Mouse (Mus musculus) neural tube, embryonic 14.5 days (tissue): ENCODE measurements at regions not wholly inside any gene's neighbourhood (a gene's known extent, or its start where the extent isn't known, plus 50 kb on each side); places are given as distances from the start of the nearest gene placed in this dataset.
"Not testable (repeated sequence)": the region's sequence is repeated elsewhere in the genome, so short reads cannot be mapped to it uniquely, and the experiment has no call there.

Source experiments
- ATAC-seq: fragments of 200-750 bp; cut with Nextera tagmentation; 2 replicates; pipeline ENCODE4 v1.8.0; 2017; ENCODE audit warnings: low read depth, mild to moderate bottlenecking, moderate TSS enrichment, moderate library complexity
- H3K27ac ChIP-seq: fragments of 300-500 bp; sonication (generic); 2 replicates; pipeline ENCODE4 v1.5.1; 2014; ENCODE audit warnings: low read depth, mild to moderate bottlenecking, control low read depth, low read length, moderate library complexity, mixed read lengths
- H3K27me3 ChIP-seq: fragments of 300-500 bp; sonication (generic); 2 replicates; pipeline ENCODE4 v1.6.1; 2014; ENCODE audit warnings: low read length; ENCODE audit not compliant: control insufficient read depth, insufficient read depth
- H3K36me3 ChIP-seq: fragments of 300-500 bp; sonication (generic); 2 replicates; pipeline ENCODE4 v1.6.1; 2014; ENCODE audit warnings: low read length, mixed read lengths; ENCODE audit not compliant: control insufficient read depth, insufficient read depth
- H3K4me1 ChIP-seq: fragments of 300-500 bp; sonication (generic); 2 replicates; pipeline ENCODE4 v1.6.1; 2014; ENCODE audit warnings: low read length; ENCODE audit not compliant: control insufficient read depth, insufficient read depth
- H3K4me2 ChIP-seq: fragments of 300-500 bp; sonication (generic); 2 replicates; pipeline ENCODE4 v1.6.1; 2014; ENCODE audit warnings: mild to moderate bottlenecking, low read depth, low read length, control low read depth
- H3K4me3 ChIP-seq: fragments of 300-500 bp; sonication (generic); 2 replicates; pipeline ENCODE4 v1.5.1; 2014; ENCODE audit warnings: low read depth, low read length, control low read depth, mixed read lengths
- H3K9ac ChIP-seq: fragments of 300-500 bp; sonication (generic); replicated peaks from 2 replicates; pipeline ENCODE4 v1.6.1; 2014; ENCODE audit warnings: low read depth, mild to moderate bottlenecking, control low read depth, low read length, mixed read lengths
- H3K9me3 ChIP-seq: fragments of 300-500 bp; sonication (generic); 2 replicates; pipeline ENCODE4 v1.6.1; 2016; ENCODE audit warnings: low read length; ENCODE audit not compliant: control insufficient read depth
- WGBS: fragments of 180-500 bp; shearing (Covaris S2); extraction: QIAGEN DNeasy Blood & Tissue Kit; methylation state at CpG from one replicate; pipeline ENCODE4 v1.1.7; 2014; 5-methylcytosine and 5-hydroxymethylcytosine counted together

DNA sequence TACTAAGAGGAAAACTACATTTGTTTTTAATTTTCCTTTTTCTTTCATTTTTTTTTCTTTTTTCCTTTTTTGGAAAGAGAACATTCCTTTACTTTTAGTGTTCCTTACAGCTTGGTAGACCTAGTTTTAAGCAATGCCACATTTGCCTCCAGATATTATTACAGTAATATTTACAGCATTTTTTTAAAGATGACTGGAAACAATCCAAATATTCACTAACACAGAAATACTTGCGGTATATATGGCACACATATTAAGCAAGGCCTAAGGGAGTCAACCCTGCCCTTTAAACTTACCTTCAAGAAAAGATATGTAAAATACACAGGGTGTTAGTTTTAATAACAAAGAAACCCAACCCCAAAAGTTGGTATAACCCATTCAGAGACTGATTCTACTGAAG is 308.1 kb upstream of the Cdh5 start:
- no peak overlapping the region for H3K4me3 ChIP-seq
- H3K4me1 ChIP-seq, result no peaks in the 10 kb centered on the region
- no peaks in the 10 kb centered on the region for H3K9me3 ChIP-seq
- ATAC-seq, result no peak
- no peak overlapping the region for H3K27ac ChIP-seq
- no peak overlapping the region for H3K4me2 ChIP-seq
- no peaks in the 10 kb centered on the region for H3K36me3 ChIP-seq
- WGBS, result 95% methylated on average over 1 of the region's 1 CpGs
- H3K9ac ChIP-seq, result no peak overlapping the region
- H3K27me3 ChIP-seq, result no peaks in the 10 kb centered on the region

DNA sequence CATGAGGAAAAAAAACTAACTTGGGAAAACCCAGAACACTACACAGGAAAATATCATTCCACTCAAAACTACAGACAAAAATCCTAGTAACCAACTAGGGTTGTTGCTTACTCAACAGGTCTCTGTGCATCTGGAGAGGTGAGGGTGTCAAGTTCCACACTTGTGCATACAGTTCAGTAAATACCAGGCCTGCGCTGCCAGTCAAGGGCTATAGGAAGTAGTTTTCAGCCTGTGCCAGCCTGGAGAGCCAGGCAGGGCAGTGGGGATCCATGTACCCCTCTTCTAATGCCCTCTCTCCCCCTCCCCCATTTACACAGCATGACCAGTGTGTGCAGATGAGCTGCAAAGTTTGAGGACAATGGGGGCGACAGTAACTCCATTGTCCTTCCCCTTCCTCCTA is 302.8 kb upstream of the Cdh5 start:
- not testable (repeated sequence) for H3K9ac ChIP-seq, H3K27ac ChIP-seq, H3K4me3 ChIP-seq, H3K27me3 ChIP-seq, H3K4me2 ChIP-seq, ATAC-seq, H3K9me3 ChIP-seq, H3K36me3 ChIP-seq, H3K4me1 ChIP-seq
- WGBS, result 93% methylated on average over 2 of the region's 2 CpGs

DNA sequence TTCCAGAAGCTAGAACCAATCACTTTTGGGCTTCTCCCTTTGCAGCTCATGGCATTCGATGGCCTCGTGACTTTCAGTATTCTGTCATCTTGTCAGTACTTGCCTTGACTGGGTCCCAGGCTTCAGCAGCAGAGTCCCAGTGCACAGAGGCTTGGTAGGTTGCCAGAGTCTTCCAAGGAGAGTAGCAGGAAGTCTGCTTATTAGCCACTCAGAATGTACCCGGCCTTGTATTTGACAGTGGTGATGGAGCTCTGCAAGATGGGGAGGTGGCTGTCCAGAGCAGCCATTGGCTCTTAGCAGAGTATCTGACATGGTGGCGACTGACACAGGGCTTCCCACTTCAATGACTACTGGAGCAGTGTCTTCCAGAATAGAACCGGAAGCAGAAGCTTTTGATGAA is 293.3 kb upstream of the Cdh5 start:
- H3K9me3 ChIP-seq, result no peaks in the 10 kb centered on the region
- no peaks in the 10 kb centered on the region for H3K36me3 ChIP-seq
- no peaks in the 10 kb centered on the region for H3K4me1 ChIP-seq
- H3K27ac ChIP-seq, result no peak overlapping the region
- ATAC-seq, result no peak
- no peak overlapping the region for H3K4me3 ChIP-seq
- 86% methylated on average over 5 of the region's 5 CpGs for WGBS
- H3K4me2 ChIP-seq, result no peak overlapping the region
- no peaks in the 10 kb centered on the region for H3K27me3 ChIP-seq
- no peak overlapping the region for H3K9ac ChIP-seq

DNA sequence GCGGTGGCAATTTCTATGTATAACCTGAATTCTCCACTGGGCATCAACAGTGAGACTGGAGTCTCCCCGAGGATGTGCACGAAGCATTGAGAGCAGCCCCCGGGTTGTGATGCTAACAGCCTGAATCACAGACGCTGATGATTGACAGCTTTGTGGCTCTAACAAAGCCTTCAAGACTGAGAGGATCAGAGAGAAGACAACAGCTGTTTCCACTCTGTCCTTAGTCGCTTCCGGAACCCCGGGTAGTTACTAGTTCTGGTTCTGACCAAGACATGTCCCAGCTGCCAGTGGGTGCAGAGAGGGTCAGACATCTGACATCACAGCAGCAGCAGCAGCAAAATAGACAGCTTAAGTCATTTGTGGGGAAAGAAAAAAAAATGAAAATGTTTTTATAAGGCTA is 292.8 kb upstream of the Cdh5 start:
- no peaks in the 10 kb centered on the region for H3K4me1 ChIP-seq
- WGBS, result 78% methylated on average over 8 of the region's 8 CpGs
- H3K4me3 ChIP-seq, result no peak overlapping the region
- H3K9me3 ChIP-seq, result no peaks in the 10 kb centered on the region
- no peak overlapping the region for H3K4me2 ChIP-seq
- H3K9ac ChIP-seq, result no peak overlapping the region
- no peaks in the 10 kb centered on the region for H3K27me3 ChIP-seq
- ATAC-seq, result no peak
- H3K36me3 ChIP-seq, result no peaks in the 10 kb centered on the region
- no peak overlapping the region for H3K27ac ChIP-seq

DNA sequence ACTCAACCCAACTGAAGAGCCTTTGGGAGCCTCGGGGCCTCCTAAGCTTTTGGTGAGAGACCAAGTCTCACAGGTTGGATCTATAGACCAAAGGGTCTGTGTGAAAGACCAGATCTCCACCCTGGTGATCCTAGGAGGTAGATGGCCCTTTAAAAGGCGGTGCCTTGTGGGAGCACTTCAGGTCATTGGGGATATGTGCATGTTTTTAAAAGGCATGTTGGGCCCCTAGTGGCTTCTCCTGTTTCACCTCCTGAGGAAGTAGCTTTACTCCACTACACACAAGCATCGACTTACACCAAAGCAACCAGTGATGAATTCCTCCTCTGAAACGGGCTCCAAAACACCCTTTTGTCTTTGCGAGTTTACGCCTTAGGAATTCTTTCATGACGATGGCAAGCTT is 292.3 kb upstream of the Cdh5 start:
- Histone ChIP-seq H3K36me3 (no peaks in the 10 kb centered on the region), H3K9me3 (no peaks in the 10 kb centered on the region), H3K4me3 (no peak overlapping the region), H3K4me1 (no peaks in the 10 kb centered on the region), H3K9ac (no peak overlapping the region), H3K4me2 (no peak overlapping the region), H3K27ac (no peak overlapping the region), H3K27me3 (no peaks in the 10 kb centered on the region)
- ATAC-seq, result no peak
- 75% methylated on average over 7 of the region's 7 CpGs for WGBS

DNA sequence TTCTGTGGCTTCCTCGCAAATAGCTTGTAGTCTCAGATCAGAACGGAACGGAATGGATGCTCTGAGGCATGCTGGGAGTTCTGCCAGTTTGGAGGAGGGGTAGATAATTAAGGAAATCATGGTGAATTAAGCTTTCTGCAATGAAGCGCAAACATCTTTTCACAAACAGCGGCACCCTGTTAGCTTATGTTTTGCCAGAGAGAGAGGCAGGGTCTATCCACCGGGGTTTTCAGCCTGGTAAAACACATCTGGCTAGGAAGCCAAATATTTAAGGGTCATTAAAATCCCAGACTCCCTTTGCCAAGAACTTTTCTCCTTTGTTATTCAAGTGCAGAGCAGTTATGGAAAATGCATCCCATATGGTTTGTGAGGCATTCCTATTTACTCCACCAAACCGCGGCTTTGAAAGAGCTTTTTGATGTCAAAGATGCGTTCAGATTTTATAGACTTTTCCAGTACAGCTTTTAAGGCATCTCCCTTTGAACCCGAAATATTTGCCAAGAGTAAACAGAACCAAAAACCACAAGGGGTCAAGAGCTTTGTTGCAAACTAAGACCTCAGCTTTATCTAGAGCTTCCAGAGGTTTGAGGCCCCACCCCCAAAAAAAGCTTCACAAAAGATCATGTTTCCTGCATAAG is 287.4 kb upstream of the Cdh5 start:
- Histone ChIP-seq H3K4me3 (no peak overlapping the region), H3K36me3 (no peaks in the 10 kb centered on the region), H3K9me3 (no peaks in the 10 kb centered on the region), H3K27me3 (no peaks in the 10 kb centered on the region), H3K4me1 (no peaks in the 10 kb centered on the region), H3K4me2 (no peak overlapping the region), H3K9ac (no peak overlapping the region), H3K27ac (no peak overlapping the region)
- peak; percentile 65; the same call in 1 of the 2 replicates for ATAC-seq
- WGBS, result 55% methylated on average over 10 of the region's 10 CpGs

DNA sequence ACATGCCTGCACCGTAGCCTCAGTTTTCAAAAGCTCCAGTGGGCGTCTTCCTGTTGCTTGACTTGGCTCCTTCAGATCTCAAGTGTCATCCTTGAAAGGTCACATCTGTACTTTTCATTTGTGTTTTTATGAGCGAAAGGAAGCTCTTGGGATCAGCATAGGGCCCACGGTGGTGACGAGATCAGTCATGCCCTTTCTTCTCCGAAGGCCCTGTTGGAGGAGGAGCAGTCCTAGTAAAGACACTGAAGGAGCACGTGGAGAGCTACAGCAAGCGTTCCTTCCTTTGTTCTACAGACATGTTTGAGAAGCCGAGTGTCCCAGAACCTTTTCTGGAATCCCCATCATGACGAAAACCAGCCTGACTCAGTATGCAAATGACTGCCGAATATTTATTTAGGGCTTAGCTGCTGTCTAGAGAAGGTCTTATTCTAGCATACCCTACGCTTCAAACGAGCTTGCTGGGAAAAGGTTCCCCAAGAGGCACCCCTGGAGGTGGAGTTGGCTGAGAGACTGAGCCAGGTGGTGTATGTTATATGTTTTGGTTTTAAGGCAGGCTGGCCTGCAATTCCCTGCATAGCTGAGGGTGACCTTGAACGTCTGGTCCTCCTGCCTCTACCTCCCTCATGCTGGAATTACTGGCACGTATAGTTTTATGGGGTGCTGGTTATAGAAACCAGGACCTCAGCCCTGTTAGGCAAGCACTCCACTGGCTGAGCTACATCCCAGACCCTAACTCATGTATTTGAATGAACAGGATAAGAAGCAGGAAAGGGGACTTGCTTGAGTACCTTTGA is 285.1 kb upstream of the Cdh5 start:
- Histone ChIP-seq H3K36me3 (no peaks in the 10 kb centered on the region), H3K27ac (no peak overlapping the region), H3K27me3 (no peaks in the 10 kb centered on the region), H3K4me3 (no peak overlapping the region), H3K9ac (no peak overlapping the region), H3K4me2 (no peak overlapping the region), H3K9me3 (no peaks in the 10 kb centered on the region), H3K4me1 (no peaks in the 10 kb centered on the region)
- 85% methylated on average over 15 of the region's 15 CpGs for WGBS
- ATAC-seq, result no peak

DNA sequence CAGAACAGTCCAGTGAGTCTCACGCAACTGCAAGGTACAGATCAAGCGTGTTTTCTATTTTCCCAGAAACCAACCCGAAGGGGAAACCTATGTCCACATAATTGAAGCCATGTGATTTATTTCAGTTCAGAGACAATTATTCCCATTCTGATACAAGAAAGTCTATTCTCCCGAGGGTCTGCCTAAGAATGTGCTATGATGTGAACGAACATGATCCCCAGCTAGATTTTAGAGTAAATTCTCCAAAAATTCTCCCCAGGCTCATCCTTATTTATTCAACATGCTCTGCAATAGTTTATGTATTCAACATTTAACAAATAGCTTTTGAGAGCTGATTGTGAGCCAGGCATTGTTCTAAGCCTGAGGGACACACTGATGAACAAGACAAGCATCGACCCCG is 277.9 kb upstream of the Cdh5 start:
- no peak overlapping the region for H3K27ac ChIP-seq
- H3K36me3 ChIP-seq, result no peaks in the 10 kb centered on the region
- no peak overlapping the region for H3K9ac ChIP-seq
- no peak for ATAC-seq
- no peak overlapping the region for H3K4me3 ChIP-seq
- no peaks in the 10 kb centered on the region for H3K9me3 ChIP-seq
- H3K4me1 ChIP-seq, result no peaks in the 10 kb centered on the region
- 91% methylated on average over 7 of the region's 7 CpGs for WGBS
- no peak overlapping the region for H3K4me2 ChIP-seq
- no peaks in the 10 kb centered on the region for H3K27me3 ChIP-seq

DNA sequence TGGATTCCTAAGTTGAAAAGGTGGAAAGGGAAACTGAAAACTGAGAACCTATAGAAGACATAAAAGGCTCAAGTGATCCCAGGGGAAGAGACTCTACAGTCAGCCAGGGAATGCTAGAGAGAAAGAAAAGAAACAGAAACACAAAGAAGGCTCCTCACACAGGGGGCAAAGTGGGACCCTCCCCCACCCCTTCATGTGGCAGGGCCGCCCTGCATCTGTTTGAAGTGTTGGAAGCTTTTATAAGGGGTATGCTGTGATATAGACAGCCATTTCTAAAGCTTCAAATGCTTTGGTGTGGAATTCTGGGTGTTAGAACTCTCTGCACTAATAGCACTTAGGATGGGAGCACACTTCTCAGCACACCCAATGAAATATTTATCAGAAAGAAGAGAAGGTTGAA is 276.7 kb upstream of the Cdh5 start:
- H3K4me2 ChIP-seq, result no peak overlapping the region

More for the DNA sequence above, 276.7 kb upstream of the Cdh5 start:
- H3K9ac ChIP-seq, result no peak overlapping the region
- no peak overlapping the region for H3K4me3 ChIP-seq
- H3K4me1 ChIP-seq, result no peaks in the 10 kb centered on the region
- H3K36me3 ChIP-seq, result no peaks in the 10 kb centered on the region
- ATAC-seq, result no peak
- 17% methylated on average over 1 of the region's 1 CpGs for WGBS
- H3K9me3 ChIP-seq, result no peaks in the 10 kb centered on the region
- no peaks in the 10 kb centered on the region for H3K27me3 ChIP-seq
- H3K27ac ChIP-seq, result no peak overlapping the region
